Mouse (Mus musculus) kidney, embryonic 16.5 days (tissue): ENCODE data around the gene Mrpl51. TPM values are rescaled to one million over a fixed set of nuclear protein-coding genes. Genes with fewer than 3 reads are reported as not detected.
A peak's percentile ranks its signal among the peaks of the same experiment; 100 is the strongest.

Source experiments
- ATAC-seq: fragments of 200-750 bp; cut with Nextera tagmentation; 2 replicates; pipeline ENCODE4 v1.8.0; 2017; ENCODE audit warnings: moderate TSS enrichment; ENCODE audit not compliant: low FRiP score, low TSS enrichment
- H3K27ac ChIP-seq: fragments of 300-500 bp; sonication (generic); 2 replicates; pipeline ENCODE4 v1.5.1; 2014; ENCODE audit warnings: low read length
- H3K27me3 ChIP-seq: fragments of 300-500 bp; sonication (generic); 2 replicates; pipeline ENCODE4 v1.6.1; 2014; ENCODE audit warnings: low read length, control low read depth, mixed read lengths; ENCODE audit not compliant: insufficient read depth
- H3K36me3 ChIP-seq: fragments of 300-500 bp; sonication (generic); 2 replicates; pipeline ENCODE4 v1.6.1; 2014; ENCODE audit warnings: low read length, control low read depth, mixed read lengths; ENCODE audit not compliant: insufficient read depth
- H3K4me1 ChIP-seq: fragments of 300-500 bp; sonication (generic); 2 replicates; pipeline ENCODE4 v1.6.1; 2014; ENCODE audit warnings: low read length, control low read depth, mixed read lengths; ENCODE audit not compliant: insufficient read depth
- H3K4me2 ChIP-seq: fragments of 300-500 bp; sonication (generic); replicated peaks from 2 replicates; pipeline ENCODE4 v1.6.1; 2014; ENCODE audit warnings: low read depth, low read length
- H3K4me3 ChIP-seq: fragments of 300-500 bp; sonication (generic); 2 replicates; pipeline ENCODE4 v1.5.1; 2014; ENCODE audit warnings: mild to moderate bottlenecking, low read length
- H3K9ac ChIP-seq: fragments of 300-500 bp; sonication (generic); replicated peaks from 2 replicates; pipeline ENCODE4 v1.6.1; 2014; ENCODE audit warnings: low read length
- H3K9me3 ChIP-seq: fragments of 300-500 bp; sonication (generic); 2 replicates; pipeline ENCODE4 v1.6.1; 2016; ENCODE audit warnings: low read length, control low read depth
- WGBS: fragments of 180-500 bp; shearing (Covaris S2); extraction: QIAGEN DNeasy Blood & Tissue Kit; methylation state at CpG from one replicate; pipeline ENCODE4 v1.1.7; 2014; 5-methylcytosine and 5-hydroxymethylcytosine counted together
- polyA plus RNA-seq: library from polyadenylated mRNA; unstranded; fragments of >200 nt; fragmentation: Nextera tagmentation; extraction: Ambion mirVana; gene quantifications from 2 replicates; pipeline ENCODE4 v1.2.1, GENCODE M21; 2015

Mrpl51 gene
- polyA plus RNA-seq, 1 experiment from 2014 or later, result 228 TPM

- H3K9me3 ChIP-seq, result no peaks in the 10 kb centered on the region
- H3K9ac ChIP-seq, result peak overlapping the region; percentile 96
- no peaks in the 10 kb centered on the region for H3K27me3 ChIP-seq
- under 1% methylated on average over 39 of the region's 39 CpGs for WGBS
- H3K36me3 ChIP-seq, result peaks cover 57% of the 10 kb centered on the region
- ATAC-seq, result peak; percentile 31
- H3K4me1 ChIP-seq, result peaks cover 47% of the 10 kb centered on the region
- H3K4me3 ChIP-seq, result peak overlapping the region; percentile 93
- H3K27ac ChIP-seq, result peak overlapping the region; percentile 95
- H3K4me2 ChIP-seq, result peak overlapping the region; percentile 80
These were observed 26.8 kb upstream of the Mrpl51 start for GRCm38 (mm10) chr6:125164672-125165327.

- H3K9me3 ChIP-seq, result no peaks in the 10 kb centered on the region
- peak; percentile 93 for ATAC-seq
- H3K4me2 ChIP-seq, result peak overlapping the region; percentile 80
- H3K4me3 ChIP-seq, result peak overlapping the region; percentile 93
- peak overlapping the region; percentile 95 for H3K27ac ChIP-seq
- WGBS, result under 1% methylated on average over 33 of the region's 36 CpGs
- peaks cover 47% of the 10 kb centered on the region for H3K4me1 ChIP-seq
- H3K27me3 ChIP-seq, result no peaks in the 10 kb centered on the region
- H3K36me3 ChIP-seq, result peaks cover 60% of the 10 kb centered on the region
- H3K9ac ChIP-seq, result peak overlapping the region; percentile 96
These were observed 26.2 kb upstream of the Mrpl51 start for GRCm38 (mm10) chr6:125165328-125165891.

- Histone ChIP-seq H3K9ac (peak within 1 kb of the TSS; percentile 96), H3K4me1 (peaks cover 42% of the 10 kb centered on the region), H3K36me3 (peaks cover 60% of the 10 kb centered on the region), H3K4me2 (peak within 1 kb of the TSS; percentile 80), H3K27ac (peak within 1 kb of the TSS; percentile 95), H3K4me3 (peak within 1 kb of the TSS; percentile 93), H3K27me3 (no peaks in the 10 kb centered on the region), H3K9me3 (no peaks in the 10 kb centered on the region)
- ATAC-seq, result peak; percentile 73
- WGBS, result under 1% methylated on average over 18 of the region's 18 CpGs
These were observed 25.4 kb upstream of the Mrpl51 start, which contains the start of gene Gapdh for GRCm38 (mm10) chr6:125166051-125166751. Gapdh (minus strand) TSS chr6:125166467.

GRCm38 (mm10) chr6:125166861-125167650, 24.5 kb upstream of the Mrpl51 start:
- 22% methylated on average over 10 of the region's 10 CpGs for WGBS
- Histone ChIP-seq H3K27me3 (no peaks in the 10 kb centered on the region), H3K9ac (peak overlapping the region; percentile 96), H3K4me2 (peak overlapping the region; percentile 80), H3K36me3 (peaks cover 64% of the 10 kb centered on the region), H3K27ac (peak overlapping the region; percentile 89), H3K4me3 (peak overlapping the region; percentile 93), H3K9me3 (no peaks in the 10 kb centered on the region), H3K4me1 (peaks cover 35% of the 10 kb centered on the region)
- ATAC-seq, result peak; percentile 17; the same call in 1 of the 2 replicates

GRCm38 (mm10) chr6:125168086-125168485, 23.5 kb upstream of the Mrpl51 start:
- ATAC-seq, result no peak
- no peak overlapping the region for H3K4me2 ChIP-seq
- no peak overlapping the region for H3K9ac ChIP-seq
- H3K9me3 ChIP-seq, result no peaks in the 10 kb centered on the region
- H3K27ac ChIP-seq, result no peak overlapping the region
- no peaks in the 10 kb centered on the region for H3K27me3 ChIP-seq
- no peak overlapping the region for H3K4me3 ChIP-seq
- 91% methylated on average over 14 of the region's 14 CpGs for WGBS
- peaks cover 29% of the 10 kb centered on the region for H3K4me1 ChIP-seq
- peaks cover 68% of the 10 kb centered on the region for H3K36me3 ChIP-seq

- Histone ChIP-seq H3K27ac (no peak overlapping the region), H3K9ac (no peak overlapping the region), H3K27me3 (no peaks in the 10 kb centered on the region), H3K36me3 (peaks cover 78% of the 10 kb centered on the region), H3K4me2 (no peak overlapping the region), H3K4me1 (peaks cover 18% of the 10 kb centered on the region), H3K4me3 (no peak overlapping the region), H3K9me3 (no peaks in the 10 kb centered on the region)
- ATAC-seq, result no peak
- WGBS, result 80% methylated on average over 6 of the region's 6 CpGs
These were observed 21.4 kb upstream of the Mrpl51 start for GRCm38 (mm10) chr6:125170194-125170593.

GRCm38 (mm10) chr6:125172474-125172873, 19.1 kb upstream of the Mrpl51 start:
- H3K4me2 ChIP-seq, result no peak overlapping the region
- no peaks in the 10 kb centered on the region for H3K27me3 ChIP-seq
- no peak overlapping the region for H3K4me3 ChIP-seq
- peaks cover 97% of the 10 kb centered on the region for H3K36me3 ChIP-seq
- H3K9ac ChIP-seq, result no peak overlapping the region
- ATAC-seq, result no peak
- H3K9me3 ChIP-seq, result no peaks in the 10 kb centered on the region
- peaks cover 4% of the 10 kb centered on the region for H3K4me1 ChIP-seq
- no peak overlapping the region for H3K27ac ChIP-seq
- 89% methylated on average over 2 of the region's 2 CpGs for WGBS

GRCm38 (mm10) chr6:125173256-125173655, 18.3 kb upstream of the Mrpl51 start:
- H3K9ac ChIP-seq, result no peak overlapping the region
- H3K4me3 ChIP-seq, result no peak overlapping the region
- no peak for ATAC-seq
- no peak overlapping the region for H3K27ac ChIP-seq
- no peaks in the 10 kb centered on the region for H3K9me3 ChIP-seq
- 95% methylated on average over 7 of the region's 7 CpGs for WGBS
- H3K4me2 ChIP-seq, result no peak overlapping the region
- no peaks in the 10 kb centered on the region for H3K27me3 ChIP-seq
- H3K36me3 ChIP-seq, result peaks cover 98% of the 10 kb centered on the region
- H3K4me1 ChIP-seq, result no peaks in the 10 kb centered on the region

- H3K9ac ChIP-seq, result no peak overlapping the region
- H3K9me3 ChIP-seq, result no peaks in the 10 kb centered on the region
- no peak overlapping the region for H3K4me2 ChIP-seq
- no peak overlapping the region for H3K4me3 ChIP-seq
- ATAC-seq, result no peak
- H3K27ac ChIP-seq, result no peak overlapping the region
- WGBS, result 80% methylated on average over 5 of the region's 5 CpGs
- H3K27me3 ChIP-seq, result no peaks in the 10 kb centered on the region
- H3K36me3 ChIP-seq, result peaks cover 98% of the 10 kb centered on the region
- H3K4me1 ChIP-seq, result no peaks in the 10 kb centered on the region
These were observed 16.1 kb upstream of the Mrpl51 start for GRCm38 (mm10) chr6:125175469-125175868.
